Mouse (Mus musculus) G1E (cell line): ENCODE results near the gene Arhgef11. TPM values are rescaled to one million over a fixed set of nuclear protein-coding genes. Genes with fewer than 3 reads are reported as not detected.

Experiments
- ATAC-seq: 2 replicates; pipeline ENCODE4 v1.8.0; 2016; ENCODE audit warnings: mild to moderate bottlenecking; ENCODE audit not compliant: insufficient number of reproducible peaks, poor library complexity, low FRiP score, severe bottlenecking; ENCODE audit errors: extremely low read depth
- DNase-seq: peaks from one replicate; pipeline ENCODE4 v3.0.0; 2012; ENCODE audit warnings: low spot score
- H3K27me3 ChIP-seq: 2 replicates; pipeline ENCODE4 v1.6.1; 2012; ENCODE audit warnings: mild to moderate bottlenecking, low read length, inconsistent platforms; ENCODE audit not compliant: insufficient read depth
- H3K36me3 ChIP-seq: replicated peaks from 2 replicates; pipeline ENCODE3; 2012; ENCODE audit warnings: mild to moderate bottlenecking, inconsistent platforms
- H3K4me1 ChIP-seq: 2 replicates; pipeline ENCODE4 v1.6.1; 2012; ENCODE audit warnings: low read depth, low read length, inconsistent platforms, mixed read lengths; ENCODE audit not compliant: insufficient read depth
- H3K4me3 ChIP-seq: 2 replicates; pipeline ENCODE4 v1.5.1; 2012; ENCODE audit warnings: low read depth, mild to moderate bottlenecking, inconsistent platforms, low read length, moderate library complexity, mixed read lengths
- H3K9me3 ChIP-seq: replicated peaks from 2 replicates; pipeline ENCODE4 v1.6.1; 2012; ENCODE audit warnings: inconsistent platforms
- CTCF ChIP-seq: IDR thresholded peaks from 2 replicates; pipeline ENCODE4 v1.5.1; 2012; ENCODE audit warnings: low read depth, low read length, inconsistent platforms, mixed read lengths
- GATA1 ChIP-seq: IDR thresholded peaks from 2 replicates; pipeline ENCODE4 v1.6.1; 2012; ENCODE audit warnings: borderline replicate concordance, low read length, inconsistent platforms, mixed read lengths
- GATA2 ChIP-seq: IDR thresholded peaks from 2 replicates; pipeline ENCODE4 v1.6.1; 2012; ENCODE audit warnings: low read depth, low read length, inconsistent platforms, borderline replicate concordance
- POLR2AphosphoS5 ChIP-seq: IDR thresholded peaks from 2 replicates; pipeline ENCODE4 v1.6.1; 2012; ENCODE audit warnings: low read depth, low read length, inconsistent platforms; ENCODE audit not compliant: insufficient replicate concordance
- TAL1 ChIP-seq: conservative IDR thresholded peaks from 2 replicates; pipeline ENCODE4 v1.6.1; 2012; ENCODE audit warnings: low read depth, low read length, inconsistent platforms, mixed read lengths
- polyA plus RNA-seq: library from polyadenylated mRNA; stranded (reverse); fragments of >175 nt; gene quantifications from 2 replicates; pipeline ENCODE4 v1.2.3, GENCODE M21; 2012
- total RNA-seq, 2 experiments: library from RNA; stranded (forward) in 1 of 2; stranded (reverse) in 1 of 2; fragments of 200-1000 nt in 1 of 2; fragments of >200 nt in 1 of 2; fragmentation: Nextera tagmentation in 1 of 2; gene quantifications; 2 replicates each; pipeline ENCODE4 v1.2.3; 2014 to 2017

Arhgef11 gene
- total and polyA plus RNA-seq, 3 experiments, result 5.1 to 14.5 (median 14.4) TPM

- ATAC-seq, result no peak
- Histone ChIP-seq H3K4me1 (no peaks in the 10 kb centered on the region), H3K9me3 (no peaks in the 10 kb centered on the region), H3K27me3 (no peaks in the 10 kb centered on the region), H3K36me3 (peaks cover 5% of the 10 kb centered on the region), H3K4me3 (no peak overlapping the region)
- no peak for DNase-seq
- TF ChIP-seq GATA2 (no peak), CTCF (no peak), POLR2AphosphoS5 (no peak), GATA1 (no peak), TAL1 (no peak)
These were observed 42.5 kb downstream of the Arhgef11 start for GRCm38 (mm10) chr3:87659692-87660429.

GRCm38 (mm10) chr3:87660479-87660878 is 43.1 kb downstream of the Arhgef11 start:
- no peak for TF ChIP-seq TAL1
- TF ChIP-seq CTCF, result no peak
- TF ChIP-seq POLR2AphosphoS5, result no peak
- TF ChIP-seq GATA1, result no peak
- no peak for TF ChIP-seq GATA2
- Histone ChIP-seq H3K4me1 (no peaks in the 10 kb centered on the region), H3K4me3 (no peak overlapping the region), H3K9me3 (no peaks in the 10 kb centered on the region), H3K36me3 (no peaks in the 10 kb centered on the region), H3K27me3 (no peaks in the 10 kb centered on the region)
- ATAC-seq (no peak), DNase-seq (no peak)

GRCm38 (mm10) chr3:87661291-87661690 is 43.9 kb downstream of the Arhgef11 start:
- Histone ChIP-seq H3K4me1 (no peaks in the 10 kb centered on the region), H3K9me3 (no peaks in the 10 kb centered on the region), H3K4me3 (no peak overlapping the region), H3K36me3 (no peaks in the 10 kb centered on the region), H3K27me3 (no peaks in the 10 kb centered on the region)
- DNase-seq, result no peak
- no peak for ATAC-seq
- no peak for TF ChIP-seq GATA2
- no peak for TF ChIP-seq POLR2AphosphoS5
- no peak for TF ChIP-seq CTCF
- TF ChIP-seq TAL1, result no peak
- no peak for TF ChIP-seq GATA1

GRCm38 (mm10) chr3:87718525-87718924 is 101.2 kb downstream of the Arhgef11 start:
- no peak overlapping the region for H3K4me3 ChIP-seq
- H3K27me3 ChIP-seq, result no peaks in the 10 kb centered on the region
- TF ChIP-seq GATA2 (no peak), POLR2AphosphoS5 (no peak), CTCF (no peak), TAL1 (no peak)
- H3K4me1 ChIP-seq, result no peaks in the 10 kb centered on the region
- H3K36me3 ChIP-seq, result peaks cover 67% of the 10 kb centered on the region
- no peak for DNase-seq
- ATAC-seq, result no peak
- H3K9me3 ChIP-seq, result no peaks in the 10 kb centered on the region

GRCm38 (mm10) chr3:87724556-87724955 is 107.2 kb downstream of the Arhgef11 start:
- Histone ChIP-seq H3K9me3 (no peaks in the 10 kb centered on the region), H3K4me1 (no peaks in the 10 kb centered on the region), H3K27me3 (no peaks in the 10 kb centered on the region), H3K36me3 (peaks cover 78% of the 10 kb centered on the region), H3K4me3 (no peak overlapping the region)
- ATAC-seq, result no peak
- no peak for TF ChIP-seq GATA2
- TF ChIP-seq GATA1, result no peak
- no peak for TF ChIP-seq TAL1
- no peak for TF ChIP-seq CTCF
- TF ChIP-seq POLR2AphosphoS5, result no peak
- DNase-seq, result no peak

GRCm38 (mm10) chr3:87725396-87726160 is 108.2 kb downstream of the Arhgef11 start:
- H3K36me3 ChIP-seq, result peaks cover 86% of the 10 kb centered on the region
- TF ChIP-seq POLR2AphosphoS5 (no peak), CTCF (no peak), GATA2 (no peak), GATA1 (no peak), TAL1 (no peak)
- DNase-seq, result no peak

More at GRCm38 (mm10) chr3:87725396-87726160, 108.2 kb downstream of the Arhgef11 start:
- Histone ChIP-seq H3K4me3 (no peak overlapping the region), H3K27me3 (no peaks in the 10 kb centered on the region), H3K9me3 (no peaks in the 10 kb centered on the region), H3K4me1 (no peaks in the 10 kb centered on the region)
- no peak for ATAC-seq
